Mouse (Mus musculus) heart, postnatal 4 days (tissue): ENCODE data around the gene Map4k3. TPM values are rescaled to one million over a fixed set of nuclear protein-coding genes. Genes with fewer than 3 reads are reported as not detected.
"Not testable (repeated sequence)": the region's sequence is repeated elsewhere in the genome, so short reads cannot be mapped to it uniquely, and the experiment has no call there.

ENCODE experiments used
- DNase-seq: peaks from one replicate; pipeline ENCODE4 v3.0.0; 2021
- total RNA-seq, 2 experiments: library from RNA; stranded (reverse); gene quantifications; 2 replicates each; pipeline ENCODE4 v1.2.3; 2021

The Map4k3 gene
- total RNA-seq: 10 to 100 TPM; 49.6 to 51.9 TPM

GRCm38 (mm10) chr17:80728062-80728858, at the start of gene Map4k3:
Gene Map4k3 (minus strand): TSS chr17:80728485.
- DNase-seq: peak; percentile 92

- no peak for DNase-seq
Measured at GRCm38 (mm10) chr17:80777581-80777980, 49.3 kb upstream of the Map4k3 start.

- DNase-seq: peak; percentile 42
Measured at GRCm38 (mm10) chr17:80775178-80775788, 47.0 kb upstream of the Map4k3 start.

- no peak for DNase-seq
Measured at GRCm38 (mm10) chr17:80772545-80773453, 44.5 kb upstream of the Map4k3 start.

- no peak for DNase-seq
Measured at GRCm38 (mm10) chr17:80770065-80770464, 41.8 kb upstream of the Map4k3 start.

- DNase-seq: no peak
Measured at GRCm38 (mm10) chr17:80765204-80765603, 36.9 kb upstream of the Map4k3 start.

GRCm38 (mm10) chr17:80763065-80763681, 34.9 kb upstream of the Map4k3 start:
- peak; percentile 37 for DNase-seq

GRCm38 (mm10) chr17:80762391-80763040, 34.2 kb upstream of the Map4k3 start:
- no peak for DNase-seq

- DNase-seq: not testable (repeated sequence)
Measured at GRCm38 (mm10) chr17:80761191-80761590, 32.9 kb upstream of the Map4k3 start.

GRCm38 (mm10) chr17:80760344-80761145, 32.3 kb upstream of the Map4k3 start:
- DNase-seq: no peak

- peak; percentile 17 for DNase-seq
Measured at GRCm38 (mm10) chr17:80756043-80756442, 27.8 kb upstream of the Map4k3 start.

- DNase-seq: no peak
Measured at GRCm38 (mm10) chr17:80755076-80755871, 27.0 kb upstream of the Map4k3 start.

- no peak for DNase-seq
Measured at GRCm38 (mm10) chr17:80754589-80754988, 26.3 kb upstream of the Map4k3 start.

- no peak for DNase-seq
Measured at GRCm38 (mm10) chr17:80752466-80752865, 24.2 kb upstream of the Map4k3 start.

- no peak for DNase-seq
Measured at GRCm38 (mm10) chr17:80739421-80739820, 11.1 kb upstream of the Map4k3 start.

- no peak for DNase-seq
Measured at GRCm38 (mm10) chr17:80734700-80735099, 6.4 kb upstream of the Map4k3 start.

GRCm38 (mm10) chr17:80733121-80733800, 5.0 kb upstream of the Map4k3 start:
- no peak for DNase-seq

- no peak for DNase-seq
Measured at GRCm38 (mm10) chr17:80732256-80732655, 4.0 kb upstream of the Map4k3 start.

GRCm38 (mm10) chr17:80730283-80730682, 2.0 kb upstream of the Map4k3 start:
- not testable (repeated sequence) for DNase-seq
